Mouse (Mus musculus): ENCODE data around the gene Rpl4. TPM values are rescaled to one million over a fixed set of nuclear protein-coding genes. Genes with fewer than 3 reads are reported as not detected.
"Not testable (repeated sequence)": the region's sequence is repeated elsewhere in the genome, so short reads cannot be mapped to it uniquely, and the experiment has no call there.

The Rpl4 gene
- polyA plus RNA-seq (2015; fragmentation: Nextera tagmentation; extraction: Ambion mirVana) = 679 and 693 TPM in 2 replicates

- TF ChIP-seq CTCF (IDR thresholded peaks at IDR 0.05) = peak; percentile 48
- peak; percentile 99 for TF ChIP-seq EP300 (IDR thresholded peaks at IDR 0.05)
- Histone ChIP-seq H3K4me1 (ENCODE audit: insufficient read depth, low read depth, low read length) (peaks cover 5% of the 10 kb centered on the region; the same call in 1 of the 2 replicates), H3K36me3 (ENCODE audit: insufficient read depth, low read length) (peaks cover 20% of the 10 kb centered on the region), H3K4me2 (replicated peaks; ENCODE audit: low read depth, low read length) (peak within 1 kb of the TSS; percentile 88), H3K9me3 (ENCODE audit: low read length) (no peaks in the 10 kb centered on the region), H3K27ac (ENCODE audit: low read length) (peak within 1 kb of the TSS; percentile 81), H3K9ac (replicated peaks; ENCODE audit: low read depth) (peak within 1 kb of the TSS; percentile 55), H3K4me3 (ENCODE audit: low read depth, low read length) (peak within 1 kb of the TSS; percentile 55), H3K27me3 (replicated peaks; ENCODE audit: insufficient read depth, low read length) (no peaks in the 10 kb centered on the region)
- peak; percentile 93 for DNase-seq (ENCODE audit: low spot score)
- ATAC-seq = peak; percentile 89
- WGBS = under 1% methylated on average over 42 of the region's 42 CpGs
Observed at GRCm38 (mm10) chr9:64172816-64173665, at the start of gene Rpl4, which contains the start of gene Zwilch. Gene Rpl4 (plus strand): TSS chr9:64173375. Gene Zwilch (minus strand): TSS chr9:64173104.

GRCm38 (mm10) chr9:64124846-64125245 lies 48.3 kb upstream of the Rpl4 start:
- H3K4me3 ChIP-seq (ENCODE audit: low read depth, low read length); H3K9ac ChIP-seq (replicated peaks; ENCODE audit: low read depth); H3K36me3 ChIP-seq (ENCODE audit: insufficient read depth, low read length); H3K27me3 ChIP-seq (replicated peaks; ENCODE audit: insufficient read depth, low read length); H3K9me3 ChIP-seq (ENCODE audit: low read length); H3K4me2 ChIP-seq (replicated peaks; ENCODE audit: low read depth, low read length); H3K4me1 ChIP-seq (ENCODE audit: insufficient read depth, low read depth, low read length): not testable (repeated sequence)
- peak; percentile 65 for DNase-seq (ENCODE audit: low spot score)
- ATAC-seq = peak; percentile 84
- 38% methylated on average over 2 of the region's 3 CpGs for WGBS
- peak overlapping the region; percentile 54; the same call in 1 of the 2 replicates for H3K27ac ChIP-seq (ENCODE audit: low read length)

DNA sequence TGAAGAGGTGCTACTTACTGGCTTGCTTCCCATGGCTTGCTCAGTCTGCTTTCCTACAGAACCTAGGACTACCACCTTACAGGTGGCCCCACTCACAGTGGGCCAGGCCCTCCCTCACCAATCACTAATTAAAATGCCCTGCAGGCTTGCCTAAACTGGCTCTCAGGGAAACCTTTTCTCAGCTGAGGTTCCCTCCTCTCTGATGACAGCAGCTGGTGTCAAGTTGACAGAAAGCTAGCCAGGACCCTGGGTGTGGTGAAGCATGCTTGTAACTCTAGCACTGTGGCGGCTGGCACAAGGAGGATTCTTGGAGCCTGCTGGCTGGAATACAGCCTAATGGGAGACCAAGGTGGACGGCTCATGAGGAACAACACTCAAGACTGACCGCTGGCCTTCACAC lies 47.9 kb upstream of the Rpl4 start:
- H3K27ac ChIP-seq (ENCODE audit: low read length) = peak overlapping the region; percentile 54; the same call in 1 of the 2 replicates
- no peaks in the 10 kb centered on the region for H3K9me3 ChIP-seq (ENCODE audit: low read length)
- peak; percentile 26 for DNase-seq (ENCODE audit: low spot score)
- ATAC-seq = peak; percentile 64
- peaks cover 4% of the 10 kb centered on the region; the same call in 1 of the 2 replicates for H3K4me1 ChIP-seq (ENCODE audit: insufficient read depth, low read depth, low read length)
- no peak overlapping the region for H3K4me3 ChIP-seq (ENCODE audit: low read depth, low read length)
- no peak overlapping the region for H3K4me2 ChIP-seq (replicated peaks; ENCODE audit: low read depth, low read length)
- no peaks in the 10 kb centered on the region for H3K27me3 ChIP-seq (replicated peaks; ENCODE audit: insufficient read depth, low read length)
- WGBS = 51% methylated on average over 3 of the region's 3 CpGs
- TF ChIP-seq EP300 (IDR thresholded peaks at IDR 0.05) (no peak), CTCF (IDR thresholded peaks at IDR 0.05) (no peak)
- H3K9ac ChIP-seq (replicated peaks; ENCODE audit: low read depth) = no peak overlapping the region
- H3K36me3 ChIP-seq (ENCODE audit: insufficient read depth, low read length) = no peaks in the 10 kb centered on the region

DNA sequence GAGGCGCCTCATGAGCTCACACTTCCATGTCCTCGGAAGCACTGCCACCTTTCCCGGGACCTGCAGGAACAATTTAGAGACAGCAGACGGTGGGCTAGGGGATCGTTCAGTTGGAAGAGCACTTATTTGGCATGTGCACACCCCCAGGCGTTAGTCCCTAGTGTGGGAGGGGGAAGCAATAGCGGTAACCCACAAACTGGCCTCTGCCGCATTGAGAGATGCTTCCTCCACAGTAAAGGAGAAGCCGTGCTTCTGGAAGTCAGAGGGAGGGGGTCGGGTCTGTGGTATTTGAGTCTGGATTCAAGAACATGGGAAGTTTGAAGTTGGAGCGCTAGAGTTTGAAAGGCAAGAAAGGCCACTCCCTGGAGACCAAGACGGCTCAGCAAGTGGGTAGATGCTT lies 47.1 kb upstream of the Rpl4 start:
- Histone ChIP-seq H3K9me3 (ENCODE audit: low read length) (no peaks in the 10 kb centered on the region), H3K4me2 (replicated peaks; ENCODE audit: low read depth, low read length) (no peak overlapping the region), H3K4me3 (ENCODE audit: low read depth, low read length) (no peak overlapping the region), H3K4me1 (ENCODE audit: insufficient read depth, low read depth, low read length) (peaks cover 4% of the 10 kb centered on the region; the same call in 1 of the 2 replicates), H3K36me3 (ENCODE audit: insufficient read depth, low read length) (no peaks in the 10 kb centered on the region), H3K9ac (replicated peaks; ENCODE audit: low read depth) (no peak overlapping the region), H3K27ac (ENCODE audit: low read length) (no peak overlapping the region), H3K27me3 (replicated peaks; ENCODE audit: insufficient read depth, low read length) (no peaks in the 10 kb centered on the region)
- no peak for TF ChIP-seq CTCF (IDR thresholded peaks at IDR 0.05)
- TF ChIP-seq EP300 (IDR thresholded peaks at IDR 0.05) = no peak
- WGBS = 25% methylated on average over 12 of the region's 12 CpGs
- no peak for ATAC-seq
- no peak for DNase-seq (ENCODE audit: low spot score)

GRCm38 (mm10) chr9:64131623-64132022 lies 41.6 kb upstream of the Rpl4 start:
- 71% methylated on average over 6 of the region's 6 CpGs for WGBS
- H3K9me3 ChIP-seq (ENCODE audit: low read length) = no peaks in the 10 kb centered on the region
- H3K4me1 ChIP-seq (ENCODE audit: insufficient read depth, low read depth, low read length) = no peaks in the 10 kb centered on the region
- H3K27ac ChIP-seq (ENCODE audit: low read length) = no peak overlapping the region
- no peak overlapping the region for H3K9ac ChIP-seq (replicated peaks; ENCODE audit: low read depth)
- no peak overlapping the region for H3K4me3 ChIP-seq (ENCODE audit: low read depth, low read length)
- ATAC-seq (no peak), DNase-seq (ENCODE audit: low spot score) (no peak)
- H3K27me3 ChIP-seq (replicated peaks; ENCODE audit: insufficient read depth, low read length) = no peaks in the 10 kb centered on the region
- no peaks in the 10 kb centered on the region for H3K36me3 ChIP-seq (ENCODE audit: insufficient read depth, low read length)
- no peak for TF ChIP-seq CTCF (IDR thresholded peaks at IDR 0.05)
- no peak for TF ChIP-seq EP300 (IDR thresholded peaks at IDR 0.05)
- no peak overlapping the region for H3K4me2 ChIP-seq (replicated peaks; ENCODE audit: low read depth, low read length)

DNA sequence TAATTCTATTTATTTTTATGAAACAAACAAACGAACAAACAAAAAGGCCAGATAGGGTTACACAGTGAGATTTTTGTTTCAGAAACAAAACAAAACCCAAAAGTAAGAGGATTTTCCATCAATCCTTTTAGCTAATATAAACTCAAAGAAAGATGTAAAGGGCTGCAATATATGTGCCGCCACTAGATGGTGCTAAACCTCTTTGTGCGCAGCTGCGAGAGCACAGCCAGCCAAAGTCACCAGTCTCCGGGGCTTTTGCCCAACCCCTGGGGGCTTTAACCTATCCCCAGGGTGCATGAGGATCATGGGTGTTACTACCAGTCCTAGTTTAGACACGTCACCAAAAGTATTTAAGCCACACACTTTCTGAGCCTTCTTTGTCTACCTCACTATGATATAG lies 34.3 kb upstream of the Rpl4 start:
- H3K4me3 ChIP-seq (ENCODE audit: low read depth, low read length); H3K9ac ChIP-seq (replicated peaks; ENCODE audit: low read depth); ATAC-seq; H3K27me3 ChIP-seq (replicated peaks; ENCODE audit: insufficient read depth, low read length); H3K9me3 ChIP-seq (ENCODE audit: low read length); H3K27ac ChIP-seq (ENCODE audit: low read length); H3K4me1 ChIP-seq (ENCODE audit: insufficient read depth, low read depth, low read length); H3K36me3 ChIP-seq (ENCODE audit: insufficient read depth, low read length); H3K4me2 ChIP-seq (replicated peaks; ENCODE audit: low read depth, low read length): not testable (repeated sequence)
- DNase-seq (ENCODE audit: low spot score) = peak; percentile 12
- 4% methylated on average over 6 of the region's 6 CpGs for WGBS
- TF ChIP-seq CTCF (IDR thresholded peaks at IDR 0.05) = peak; percentile 73

Measured in lung, postnatal 0 days (tissue).